Mouse (Mus musculus) midbrain, embryonic 11.5 days (tissue): ENCODE measurements around the gene 1700042G07Rik. TPM values are rescaled to one million over a fixed set of nuclear protein-coding genes. Genes with fewer than 3 reads are reported as not detected.

Experiments
- ATAC-seq: fragments of 200-750 bp; cut with Nextera tagmentation; 2 replicates; pipeline ENCODE4 v1.8.0; 2017; ENCODE audit warnings: moderate TSS enrichment, moderate library complexity; ENCODE audit not compliant: low FRiP score
- DNase-seq: peaks from one replicate; pipeline ENCODE4 v3.0.0; 2015; ENCODE audit warnings: low spot score; ENCODE audit errors: missing footprints
- H3K27ac ChIP-seq: fragments of 300-500 bp; sonication (generic); 2 replicates; pipeline ENCODE4 v1.5.1; 2014; ENCODE audit warnings: low read depth, low read length
- H3K27me3 ChIP-seq: fragments of 300-500 bp; sonication (generic); 2 replicates; pipeline ENCODE4 v1.6.1; 2014; ENCODE audit warnings: mild to moderate bottlenecking, low read length, moderate library complexity, mixed read lengths; ENCODE audit not compliant: control insufficient read depth, insufficient read depth
- H3K36me3 ChIP-seq: fragments of 300-500 bp; sonication (generic); 2 replicates; pipeline ENCODE4 v1.6.1; 2014; ENCODE audit warnings: mild to moderate bottlenecking, low read length, moderate library complexity, mixed read lengths; ENCODE audit not compliant: control insufficient read depth, insufficient read depth
- H3K4me1 ChIP-seq: fragments of 300-500 bp; sonication (generic); 2 replicates; pipeline ENCODE4 v1.6.1; 2014; ENCODE audit warnings: low read length; ENCODE audit not compliant: control insufficient read depth, insufficient read depth
- H3K4me2 ChIP-seq: fragments of 300-500 bp; sonication (generic); 2 replicates; pipeline ENCODE4 v1.6.1; 2014; ENCODE audit warnings: mild to moderate bottlenecking, moderate library complexity
- H3K4me3 ChIP-seq: fragments of 300-500 bp; sonication (generic); 2 replicates; pipeline ENCODE4 v1.5.1; 2014; ENCODE audit warnings: low read depth, low read length
- H3K9ac ChIP-seq: fragments of 300-500 bp; sonication (generic); 2 replicates; pipeline ENCODE4 v1.6.1; 2014; ENCODE audit warnings: low read length
- H3K9me3 ChIP-seq: fragments of 300-500 bp; sonication (generic); 2 replicates; pipeline ENCODE4 v1.6.1; 2016; ENCODE audit warnings: low read length; ENCODE audit not compliant: control insufficient read depth
- WGBS: fragments of 180-500 bp; shearing (Covaris S2); extraction: QIAGEN DNeasy Blood & Tissue Kit; methylation state at CpG from one replicate; pipeline ENCODE4 v1.1.7; 2014; 5-methylcytosine and 5-hydroxymethylcytosine counted together
- polyA plus RNA-seq: library from polyadenylated mRNA; unstranded; fragments of >200 nt; fragmentation: Nextera tagmentation; extraction: Ambion mirVana; gene quantifications from 2 replicates; pipeline ENCODE4 v1.2.1, GENCODE M21; 2014

1700042G07Rik gene
- polyA plus RNA-seq, 1 experiment from 2014 or later = not detected

DNA sequence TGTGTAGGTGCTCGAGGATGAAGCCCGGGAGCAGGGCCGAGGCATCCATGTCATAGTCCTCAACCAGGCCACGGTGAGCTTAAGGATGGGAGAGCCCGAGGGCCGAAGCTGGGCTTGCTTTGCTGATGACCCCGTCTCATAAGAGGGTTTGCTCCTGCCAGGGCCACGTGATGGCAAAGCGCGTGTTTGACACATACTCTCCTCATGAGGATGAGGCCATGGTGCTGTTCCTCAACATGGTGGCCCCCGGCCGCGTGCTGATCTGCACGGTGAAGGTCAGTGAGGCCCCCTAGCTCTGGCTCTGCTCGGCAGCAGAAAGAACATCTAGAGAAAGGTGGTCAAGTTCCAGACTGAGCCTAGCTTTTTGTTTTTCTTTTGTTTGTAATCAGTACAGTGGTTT, 20.5 kb upstream of the 1700042G07Rik start:
- H3K4me3 ChIP-seq = no peak overlapping the region
- H3K27me3 ChIP-seq = no peaks in the 10 kb centered on the region
- ATAC-seq = no peak
- H3K36me3 ChIP-seq = peaks cover 32% of the 10 kb centered on the region
- H3K27ac ChIP-seq = no peak overlapping the region
- no peaks in the 10 kb centered on the region for H3K9me3 ChIP-seq
- no peak overlapping the region for H3K4me2 ChIP-seq
- WGBS = 95% methylated on average over 15 of the region's 15 CpGs
- H3K9ac ChIP-seq = no peak overlapping the region
- peaks cover 7% of the 10 kb centered on the region for H3K4me1 ChIP-seq
- DNase-seq = no peak

DNA sequence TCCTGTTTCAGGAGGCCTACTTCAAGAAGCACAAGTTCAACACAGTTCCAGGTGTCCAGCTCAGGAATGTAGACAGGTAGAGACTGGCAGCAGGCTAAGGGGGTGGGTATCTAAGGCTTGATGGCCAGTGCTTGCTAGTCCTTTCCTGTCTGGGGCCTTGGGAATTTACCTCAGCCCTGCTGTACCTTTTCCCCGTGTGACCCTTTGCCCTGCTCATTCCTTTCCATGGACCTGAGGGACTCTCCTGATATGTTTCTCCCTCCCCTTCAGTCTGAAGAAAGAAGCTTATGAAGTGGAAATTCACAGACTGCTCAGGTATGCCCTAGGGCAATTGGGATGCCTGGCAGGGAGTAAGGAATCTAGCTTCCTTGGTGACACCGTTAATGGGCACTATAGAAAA, 15.3 kb upstream of the 1700042G07Rik start:
- H3K4me3 ChIP-seq = no peak overlapping the region
- no peaks in the 10 kb centered on the region for H3K27me3 ChIP-seq
- H3K4me2 ChIP-seq = no peak overlapping the region
- WGBS = 95% methylated on average over 2 of the region's 2 CpGs
- H3K4me1 ChIP-seq = no peaks in the 10 kb centered on the region
- no peak overlapping the region for H3K9ac ChIP-seq
- H3K9me3 ChIP-seq = no peaks in the 10 kb centered on the region
- H3K27ac ChIP-seq = no peak overlapping the region
- DNase-seq (no peak), ATAC-seq (no peak)
- peaks cover 30% of the 10 kb centered on the region for H3K36me3 ChIP-seq

DNA sequence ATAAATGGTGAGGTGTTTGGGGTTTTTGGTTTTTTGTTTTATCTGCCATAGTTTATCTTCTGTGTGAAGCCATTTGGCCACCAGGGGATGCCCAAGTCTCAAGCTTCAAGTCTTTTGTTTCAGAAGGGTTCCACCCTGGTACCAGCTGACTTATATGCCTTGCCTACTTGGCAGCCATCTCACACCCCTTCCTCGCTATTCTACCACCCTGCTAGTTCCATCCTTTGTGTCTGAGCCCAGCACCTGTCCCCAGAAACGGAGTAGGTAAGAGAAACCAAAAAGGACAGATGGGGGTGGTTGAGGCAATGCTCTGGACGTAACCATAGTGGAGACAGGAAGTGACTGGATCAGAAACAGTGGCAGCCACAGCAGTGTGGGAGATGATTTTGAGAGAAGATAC, 13.3 kb upstream of the 1700042G07Rik start:
- Histone ChIP-seq H3K27ac (no peak overlapping the region), H3K4me2 (no peak overlapping the region), H3K4me3 (no peak overlapping the region), H3K27me3 (no peaks in the 10 kb centered on the region), H3K9me3 (no peaks in the 10 kb centered on the region), H3K36me3 (peaks cover 22% of the 10 kb centered on the region), H3K4me1 (no peaks in the 10 kb centered on the region), H3K9ac (no peak overlapping the region)
- ATAC-seq = no peak
- DNase-seq = no peak
- 83% methylated on average over 3 of the region's 3 CpGs for WGBS

DNA sequence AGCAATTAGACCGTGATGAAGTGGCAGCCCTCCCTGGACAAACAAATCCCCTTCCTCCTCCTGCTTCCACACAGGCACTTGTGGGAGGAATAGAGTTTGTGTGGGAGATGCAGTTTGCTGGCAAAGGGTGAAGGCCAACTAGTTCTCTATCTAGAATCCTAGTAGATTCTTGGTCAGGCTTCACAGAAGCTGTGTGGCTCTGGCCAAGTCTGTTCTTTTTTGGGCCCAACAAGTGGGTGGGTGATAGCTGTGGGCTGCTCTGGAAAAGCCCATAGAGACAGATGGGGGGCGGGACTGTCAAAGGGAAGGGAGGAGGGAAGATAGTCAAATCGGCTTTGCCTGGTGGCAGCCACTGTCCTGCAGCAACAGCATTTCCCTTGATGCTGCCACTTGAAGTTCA, 12.4 kb upstream of the 1700042G07Rik start:
- WGBS = 91% methylated on average over 3 of the region's 3 CpGs

DNA sequence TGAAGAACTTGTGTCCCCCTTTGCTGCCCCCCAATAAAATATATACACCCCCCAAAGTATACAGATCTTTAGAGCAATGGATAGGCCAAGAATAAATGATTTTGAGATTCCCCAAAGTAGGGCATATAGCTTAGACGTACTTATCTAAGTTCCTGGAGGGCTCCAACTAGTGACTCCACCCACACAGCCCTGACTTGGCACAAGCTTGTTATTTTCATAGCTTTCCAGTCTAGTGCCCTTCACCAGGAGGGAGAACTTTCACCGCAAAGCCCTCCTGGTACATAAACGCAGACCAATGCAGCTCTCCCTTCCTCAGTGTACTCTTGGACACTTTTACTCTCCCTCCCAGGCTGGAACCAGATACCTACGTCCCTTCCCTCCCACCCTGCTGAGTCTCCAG, 11.0 kb upstream of the 1700042G07Rik start:
- H3K9ac ChIP-seq = no peak overlapping the region
- no peak overlapping the region for H3K4me2 ChIP-seq
- H3K36me3 ChIP-seq = peaks cover 6% of the 10 kb centered on the region; the same call in 1 of the 2 replicates
- H3K27me3 ChIP-seq = no peaks in the 10 kb centered on the region
- no peak overlapping the region for H3K27ac ChIP-seq
- no peak overlapping the region for H3K4me3 ChIP-seq
- DNase-seq (no peak), ATAC-seq (no peak)
- H3K4me1 ChIP-seq = no peaks in the 10 kb centered on the region
- 85% methylated on average over 4 of the region's 4 CpGs for WGBS
- no peaks in the 10 kb centered on the region for H3K9me3 ChIP-seq

More for the DNA sequence above, 12.4 kb upstream of the 1700042G07Rik start:
- H3K27me3 ChIP-seq = no peaks in the 10 kb centered on the region
- H3K4me3 ChIP-seq = no peak overlapping the region
- no peaks in the 10 kb centered on the region for H3K9me3 ChIP-seq
- no peak for DNase-seq
- no peak overlapping the region for H3K9ac ChIP-seq
- no peak overlapping the region for H3K27ac ChIP-seq
- H3K4me2 ChIP-seq = no peak overlapping the region
- H3K4me1 ChIP-seq = no peaks in the 10 kb centered on the region
- peaks cover 14% of the 10 kb centered on the region; the same call in 1 of the 2 replicates for H3K36me3 ChIP-seq
- ATAC-seq = no peak

DNA sequence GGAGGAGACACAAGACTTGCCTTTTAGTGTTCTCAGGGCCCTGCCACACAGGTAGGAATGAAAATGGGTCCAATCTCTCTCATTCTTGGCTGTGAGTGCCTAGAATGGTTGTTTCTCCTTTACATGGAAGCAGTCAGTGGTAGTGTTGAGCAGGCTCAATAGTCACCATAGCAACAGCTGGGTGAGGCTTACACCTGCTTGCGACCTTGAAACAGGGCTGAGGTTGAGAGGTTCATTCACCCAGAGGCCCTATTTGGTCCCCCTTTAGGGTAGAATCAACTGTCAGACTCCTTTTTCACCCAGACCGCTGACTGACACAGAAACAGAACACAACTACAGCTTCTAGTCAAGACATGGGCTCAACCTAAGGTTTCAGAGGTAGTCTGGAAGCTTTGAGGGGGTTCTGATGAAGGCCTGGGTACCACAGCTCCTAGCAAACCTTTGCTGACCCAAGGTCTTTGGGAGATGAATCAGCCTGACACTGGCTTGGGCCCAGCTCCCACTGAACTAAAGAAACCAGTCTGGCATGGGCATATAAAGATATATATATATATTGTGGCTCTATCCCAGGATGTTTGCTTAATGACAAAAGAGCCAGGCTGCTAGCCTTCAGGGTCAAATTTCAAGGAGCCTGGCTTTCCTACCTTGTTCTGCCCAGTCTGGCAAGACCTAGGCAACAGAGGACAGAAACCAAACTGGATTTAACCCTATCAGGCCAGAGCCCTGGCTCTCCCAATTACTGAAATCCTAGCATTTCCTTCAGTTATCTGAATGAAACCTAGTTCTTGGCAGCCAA, 8.2 kb upstream of the 1700042G07Rik start:
- Histone ChIP-seq H3K4me3 (no peak overlapping the region), H3K36me3 (no peaks in the 10 kb centered on the region), H3K4me2 (no peak overlapping the region), H3K9ac (no peak overlapping the region), H3K9me3 (no peaks in the 10 kb centered on the region), H3K4me1 (no peaks in the 10 kb centered on the region), H3K27ac (no peak overlapping the region), H3K27me3 (no peaks in the 10 kb centered on the region)
- no peak for ATAC-seq
- DNase-seq = no peak
- 82% methylated on average over 2 of the region's 2 CpGs for WGBS

DNA sequence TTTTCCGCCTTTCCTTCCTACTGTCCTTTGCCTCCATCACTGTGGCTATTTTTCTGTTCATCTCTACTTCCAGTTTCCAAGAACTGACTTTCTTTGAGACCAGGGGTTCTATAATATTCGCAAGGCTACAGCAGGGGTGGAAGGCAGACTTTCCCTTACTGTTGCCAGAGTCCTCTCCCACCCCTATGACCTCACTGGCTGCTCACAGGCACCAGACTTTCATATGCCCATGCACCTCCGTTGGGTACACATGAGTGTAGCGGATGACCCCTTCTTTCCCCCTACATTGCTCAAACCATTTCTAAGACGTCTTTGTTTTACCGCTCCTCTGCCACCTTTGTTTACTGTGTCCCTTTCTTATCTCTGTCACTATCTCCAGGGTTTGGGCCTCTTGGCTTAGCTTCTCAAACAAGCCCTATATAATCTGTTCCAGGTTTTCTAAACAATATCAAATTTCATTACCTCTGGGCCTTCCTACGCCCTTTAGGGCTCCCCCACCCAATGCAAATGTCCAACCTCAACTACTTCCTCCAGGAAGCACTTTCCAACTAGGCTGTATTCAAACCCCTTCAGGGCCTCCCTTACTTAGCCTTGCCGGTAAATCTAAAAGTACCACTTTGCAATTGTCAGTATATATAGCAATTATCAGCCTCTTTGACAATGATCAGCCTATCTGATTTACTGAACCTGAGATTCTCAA, 7.3 kb upstream of the 1700042G07Rik start:
- WGBS = 75% methylated on average over 8 of the region's 8 CpGs
- Histone ChIP-seq H3K4me2 (no peak overlapping the region), H3K4me3 (no peak overlapping the region), H3K27me3 (no peaks in the 10 kb centered on the region), H3K4me1 (no peaks in the 10 kb centered on the region), H3K27ac (no peak overlapping the region), H3K36me3 (no peaks in the 10 kb centered on the region), H3K9me3 (no peaks in the 10 kb centered on the region), H3K9ac (no peak overlapping the region)
- no peak for ATAC-seq
- DNase-seq = no peak

DNA sequence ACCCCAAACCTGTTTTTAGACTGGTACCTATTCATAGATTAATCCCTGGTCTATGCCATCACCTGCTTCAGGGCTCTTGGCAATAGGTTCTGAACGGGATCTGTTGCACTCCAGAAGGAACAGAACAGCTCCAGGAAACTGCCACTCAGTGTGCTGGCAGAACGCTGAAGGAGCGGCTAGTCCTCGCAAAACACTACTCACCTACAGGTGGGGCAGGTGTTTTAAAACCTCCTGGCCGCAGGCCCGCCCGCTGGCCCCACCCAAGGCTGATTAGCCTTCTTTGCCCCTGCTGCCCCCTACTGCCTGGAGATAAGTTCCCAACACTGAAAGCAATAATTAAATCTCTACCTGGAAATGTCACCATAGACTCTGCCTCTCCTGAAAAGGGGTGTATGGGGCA, 5.8 kb upstream of the 1700042G07Rik start, which contains the start of gene Tspan1:
TSS of gene Tspan1 (minus strand) at position 198 of the 400 bp plus-strand sequence.
- Histone ChIP-seq H3K9ac (no peak within 1 kb of the TSS), H3K9me3 (no peaks in the 10 kb centered on the region), H3K4me1 (no peaks in the 10 kb centered on the region), H3K4me3 (no peak within 1 kb of the TSS), H3K27ac (no peak within 1 kb of the TSS), H3K36me3 (no peaks in the 10 kb centered on the region), H3K4me2 (no peak within 1 kb of the TSS), H3K27me3 (no peaks in the 10 kb centered on the region)
- DNase-seq (no peak), ATAC-seq (no peak)
- WGBS = 31% methylated on average over 7 of the region's 7 CpGs

DNA sequence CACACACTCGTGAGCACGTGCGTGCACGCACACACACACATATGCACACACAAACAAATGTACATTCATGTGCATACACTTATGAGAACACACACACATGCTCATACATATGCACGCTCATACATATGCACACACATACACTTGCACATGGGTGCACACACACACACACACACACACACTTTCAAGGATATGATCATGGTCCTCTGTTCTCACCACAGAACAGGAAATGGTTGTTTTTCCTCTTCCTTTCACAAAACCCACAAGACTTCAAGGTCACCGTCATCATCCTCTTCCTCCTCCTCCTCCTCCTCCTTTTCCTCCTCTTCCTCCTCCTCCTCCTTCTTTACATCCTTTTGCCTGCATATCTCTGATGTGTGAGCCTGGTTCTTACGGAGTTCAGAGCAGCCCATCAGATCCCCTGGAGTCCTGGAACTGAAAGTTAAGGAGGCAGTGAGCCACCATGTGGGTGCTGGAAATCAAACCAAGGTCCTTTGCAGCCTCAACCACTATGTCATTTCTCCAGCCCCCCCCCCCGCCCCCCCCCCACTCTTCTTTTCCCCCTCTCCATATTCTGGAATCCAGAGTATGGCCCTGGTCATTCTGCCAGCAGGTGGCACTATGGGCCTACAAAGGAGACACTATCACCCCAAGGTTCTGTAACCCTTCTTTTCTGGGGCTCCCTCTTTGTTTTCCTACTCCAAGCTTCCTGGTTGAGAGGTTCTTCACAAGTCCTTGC, 4.4 kb upstream of the 1700042G07Rik start:
- ATAC-seq = peak; percentile 80
- Histone ChIP-seq H3K4me1 (no peaks in the 10 kb centered on the region), H3K27me3 (no peaks in the 10 kb centered on the region), H3K27ac (no peak overlapping the region), H3K9me3 (no peaks in the 10 kb centered on the region), H3K4me3 (no peak overlapping the region), H3K9ac (no peak overlapping the region), H3K4me2 (no peak overlapping the region), H3K36me3 (no peaks in the 10 kb centered on the region)
- DNase-seq = peak; percentile 96
- 83% methylated on average over 7 of the region's 8 CpGs for WGBS
